Mouse (Mus musculus): ENCODE data around the gene Exosc5. TPM values are rescaled to one million over a fixed set of nuclear protein-coding genes. Genes with fewer than 3 reads are reported as not detected.

Exosc5 gene
- total and polyA plus RNA-seq, 3 experiments: 105 to 125 (median 123) TPM

DNA sequence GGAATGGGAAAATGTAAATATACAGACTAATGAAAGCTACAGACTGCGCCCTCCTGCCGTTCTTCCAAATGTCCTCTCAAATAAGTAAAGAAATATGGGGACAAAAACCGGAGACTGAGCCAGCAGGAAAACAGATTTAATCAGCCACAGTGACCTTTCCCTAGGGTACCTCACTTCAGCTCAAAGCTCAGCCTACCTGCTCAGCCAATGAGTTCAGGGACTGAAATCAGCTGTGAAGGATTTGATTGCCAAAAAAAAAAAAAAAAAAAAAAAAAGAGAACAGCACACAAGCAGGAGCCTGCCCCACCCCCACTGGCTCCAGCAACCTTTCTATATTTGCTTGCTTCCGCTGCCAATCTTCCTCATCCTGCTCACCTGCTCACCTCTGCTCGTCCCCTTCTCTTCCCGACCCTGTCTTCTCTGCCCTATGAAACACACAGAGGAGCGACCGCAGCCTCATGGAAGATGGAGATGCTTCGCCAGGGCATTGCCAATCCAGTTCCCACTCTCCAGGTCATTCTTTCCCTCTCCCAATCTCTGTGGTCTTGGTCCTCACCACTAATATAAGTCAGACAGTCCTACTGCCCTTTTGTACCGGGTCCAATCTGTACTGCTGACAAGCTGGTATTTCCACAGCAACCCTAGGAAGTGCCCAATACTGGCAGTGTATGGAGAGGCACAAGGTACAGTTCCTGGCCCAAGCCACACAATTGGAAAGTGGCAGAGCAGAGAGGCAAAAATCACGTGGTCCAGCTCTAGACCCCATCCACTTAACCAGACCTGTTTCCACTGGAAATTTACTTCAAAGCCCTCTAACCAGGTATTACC lies 3.1 kb upstream of the Exosc5 start:
- Histone ChIP-seq H3K36me3 (replicated peaks in 1 of 2; ENCODE audit: control insufficient read depth in 1 of 2, insufficient read depth in 1 of 2, low read length in 1 of 2) (peaks cover 0 to 2% of the 10 kb centered on the region in 2 experiments), H3K27me3 (replicated peaks) (no peaks in the 10 kb centered on the region), H3K9ac (ENCODE audit: insufficient read depth, low read depth) (no peak overlapping the region), H3K27ac (ENCODE audit: insufficient read depth, low read depth) (no peak overlapping the region), H3K4me3 (replicated peaks in 1 of 3; ENCODE audit: low read depth in 2 of 3, low read length in 2 of 3, poor library complexity in 1 of 3) (no peak overlapping the region), H3K9me3 (replicated peaks; ENCODE audit: low read length) (no peaks in the 10 kb centered on the region), H3K4me1 (ENCODE audit: control insufficient read depth in 1 of 2, insufficient read depth in 2 of 2) (peaks cover 8 to 30% of the 10 kb centered on the region in 2 experiments), H3K79me2 (replicated peaks; ENCODE audit: control insufficient read depth, extremely low read depth, insufficient read depth, poor library complexity, severe bottlenecking) (peaks cover 16% of the 10 kb centered on the region), H3K4me2 (ENCODE audit: insufficient read depth, low read depth, poor library complexity, severe bottlenecking) (no peak overlapping the region)
- no peak for DNase-seq (ENCODE audit: extremely low read depth)
- no peak for TF ChIP-seq BHLHE40 (IDR thresholded peaks at IDR 0.05; ENCODE audit: low read depth, low read length)
- no peak for TF ChIP-seq KAT2A (IDR thresholded peaks at IDR 0.05; ENCODE audit: insufficient replicate concordance, low read length)
- TF ChIP-seq SIN3A (IDR thresholded peaks at IDR 0.05; ENCODE audit: low read length): no peak
- no peak for TF ChIP-seq JUN (IDR thresholded peaks at IDR 0.05; ENCODE audit: insufficient read depth, low read depth, low read length)
- TF ChIP-seq ZNF384 (IDR thresholded peaks at IDR 0.05; ENCODE audit: low read depth, low read length): 0 out of 2 replicates have a peak, but pooled peaks have one; percentile 12
- in situ Hi-C loops (cut with MboI; ENCODE audit: low pct_ligation_motif_present, low pct_unique_long_range_greater_than_20kb, low sequenced_read_pairs): no loop called here
- dilution Hi-C loops (cut with MboI; ENCODE audit: extremely low pct_ligation_motif_present, extremely low pct_unique_long_range_greater_than_20kb, low sequenced_read_pairs): no loop called here

DNA sequence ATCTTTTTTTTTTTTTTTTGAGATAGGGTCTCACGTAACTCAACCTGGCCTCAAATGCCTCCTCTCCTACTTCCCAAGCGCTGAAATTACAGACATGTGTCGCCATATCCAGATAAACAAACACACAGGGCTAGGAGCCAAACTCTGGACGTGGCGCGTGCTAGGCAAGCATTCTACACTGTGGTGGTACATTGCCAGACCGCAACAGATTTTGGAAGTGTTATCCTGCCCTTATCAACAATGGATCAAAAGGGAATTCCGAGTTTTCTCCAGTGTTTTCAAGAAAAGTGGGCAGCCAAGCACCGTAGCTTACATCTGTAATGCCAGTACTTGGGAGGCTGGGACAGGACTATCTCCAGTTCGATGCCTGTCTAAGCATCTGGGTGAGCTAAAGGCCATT lies 1.2 kb upstream of the Exosc5 start:
- TF ChIP-seq MAZ (IDR thresholded peaks at IDR 0.05; ENCODE audit: low read depth, low read length): no peak
- TF ChIP-seq RAD21 (IDR thresholded peaks at IDR 0.05; ENCODE audit: low read depth, low read length): no peak
- no peak for TF ChIP-seq MAFK (IDR thresholded peaks at IDR 0.05; ENCODE audit: insufficient replicate concordance, low read length)
- TF ChIP-seq E2F4 (IDR thresholded peaks at IDR 0.05; ENCODE audit: insufficient replicate concordance, low read depth, low read length): no peak
- TF ChIP-seq RCOR1 (conservative IDR thresholded peaks at IDR 0.05; ENCODE audit: low read depth, low read length): no peak
- no peak for TF ChIP-seq ETS1 (conservative IDR thresholded peaks at IDR 0.05; ENCODE audit: low read depth, low read length)
- no peak for TF ChIP-seq CHD2 (IDR thresholded peaks at IDR 0.05; ENCODE audit: low read length)
- TF ChIP-seq HCFC1 (IDR thresholded peaks at IDR 0.05; ENCODE audit: low read depth, low read length): no peak
- no peak for TF ChIP-seq MYC (IDR thresholded peaks at IDR 0.05; ENCODE audit: low read depth, low read length)
- TF ChIP-seq TCF12 (IDR thresholded peaks at IDR 0.05; ENCODE audit: low read depth, low read length): no peak
- no peak for TF ChIP-seq ZKSCAN1 (IDR thresholded peaks at IDR 0.05; ENCODE audit: borderline replicate concordance, low read depth, low read length)
- no peak for TF ChIP-seq SMC3 (IDR thresholded peaks at IDR 0.05; ENCODE audit: low read depth, low read length)
- no peak for TF ChIP-seq ZNF384 (IDR thresholded peaks at IDR 0.05; ENCODE audit: low read depth, low read length)
- TF ChIP-seq USF2 (conservative IDR thresholded peaks at IDR 0.05; ENCODE audit: low read depth, low read length): no peak
- no peak for TF ChIP-seq GABPA (IDR thresholded peaks at IDR 0.05; ENCODE audit: insufficient replicate concordance, low read depth, low read length)
- TF ChIP-seq PAX5 (IDR thresholded peaks at IDR 0.05; ENCODE audit: low read length): no peak
- no peak for TF ChIP-seq JUND (conservative IDR thresholded peaks at IDR 0.05; ENCODE audit: low read depth, low read length)
- no peak for TF ChIP-seq UBTF (IDR thresholded peaks at IDR 0.05; ENCODE audit: low read depth, low read length)
- Histone ChIP-seq H3K4me2 (ENCODE audit: insufficient read depth, low read depth, poor library complexity, severe bottlenecking) (peak overlapping the region; percentile 95), H3K27ac (ENCODE audit: insufficient read depth, low read depth) (no peak overlapping the region), H3K9ac (ENCODE audit: insufficient read depth, low read depth) (peak overlapping the region; percentile 94), H3K4me1 (ENCODE audit: control insufficient read depth in 1 of 2, insufficient read depth in 2 of 2) (peaks cover 3 to 30% of the 10 kb centered on the region in 2 experiments), H3K36me3 (replicated peaks in 1 of 2; ENCODE audit: control insufficient read depth in 1 of 2, insufficient read depth in 1 of 2, low read length in 1 of 2) (peaks cover 15 to 21% of the 10 kb centered on the region in 2 experiments), H3K9me3 (replicated peaks; ENCODE audit: low read length) (no peaks in the 10 kb centered on the region), H3K79me2 (replicated peaks; ENCODE audit: control insufficient read depth, extremely low read depth, insufficient read depth, poor library complexity, severe bottlenecking) (peaks cover 27% of the 10 kb centered on the region), H3K27me3 (replicated peaks) (no peaks in the 10 kb centered on the region), H3K4me3 (replicated peaks in 1 of 3; ENCODE audit: low read depth in 2 of 3, low read length in 2 of 3, poor library complexity in 1 of 3) (peak overlapping the region; percentile 70 to 91 (median 89))
- in situ Hi-C loops (cut with MboI; ENCODE audit: low pct_ligation_motif_present, low pct_unique_long_range_greater_than_20kb, low sequenced_read_pairs): no loop called here
- no peak for DNase-seq (ENCODE audit: extremely low read depth)
- dilution Hi-C loops (cut with MboI; ENCODE audit: extremely low pct_ligation_motif_present, extremely low pct_unique_long_range_greater_than_20kb, low sequenced_read_pairs): no loop called here
